Mouse (Mus musculus) A20 (cell line): ENCODE results near the gene 2410137M14Rik.
"Not testable (repeated sequence)": the region's sequence is repeated elsewhere in the genome, so short reads cannot be mapped to it uniquely, and the experiment has no call there.

Source experiments
- DNase-seq: peaks from one replicate; pipeline ENCODE4 v3.0.0-alpha.2; 2011; ENCODE audit warnings: low read depth, low spot score

Gene 2410137M14Rik

GRCm38 (mm10) chr17:36981221-36981813, at the start of gene 2410137M14Rik:
2410137M14Rik (minus strand) TSS chr17:36981237.
- DNase-seq = no peak

DNA sequence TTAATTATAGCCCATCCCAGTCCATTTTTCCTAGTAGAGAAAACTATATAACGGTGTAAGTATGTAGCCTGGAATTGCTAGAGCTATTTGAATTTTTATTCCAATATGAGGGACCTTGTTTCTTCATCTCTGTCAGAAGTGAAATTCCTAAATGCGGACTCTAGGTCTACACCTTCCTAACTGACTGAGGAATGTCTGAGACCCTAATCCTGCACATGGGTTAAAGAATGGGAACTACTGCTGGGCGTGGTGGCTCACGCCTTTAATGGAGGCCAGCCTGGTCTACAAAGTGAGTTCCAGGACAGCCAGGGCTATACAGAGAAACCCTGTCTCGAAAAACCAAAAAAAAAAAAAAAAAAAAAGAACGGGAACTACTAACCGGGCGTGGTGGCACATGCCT, 48.1 kb upstream of the 2410137M14Rik start:
- DNase-seq = no peak

DNA sequence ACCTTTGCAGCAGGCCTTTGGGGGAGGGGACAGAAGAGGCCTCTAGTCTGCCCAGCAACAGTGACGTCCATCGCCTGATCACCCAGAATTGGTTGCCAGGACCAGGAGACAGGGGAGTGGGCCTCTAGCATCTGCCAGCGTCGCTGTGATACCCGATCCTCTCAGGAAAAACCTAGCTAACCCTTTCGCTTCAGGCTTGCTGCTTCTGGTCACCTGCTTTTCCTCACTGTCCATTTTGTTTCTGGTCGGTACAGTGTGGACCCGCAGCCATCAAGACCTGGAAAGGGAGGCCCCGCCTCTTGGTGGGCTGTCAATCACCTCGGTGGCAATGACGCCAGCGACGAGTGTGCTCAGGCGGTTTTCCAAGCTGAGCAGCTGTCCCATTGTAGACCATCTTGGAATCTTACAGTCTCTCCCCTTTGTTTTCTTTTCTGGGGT, 47.7 kb upstream of the 2410137M14Rik start:
- DNase-seq = peak; percentile 94

DNA sequence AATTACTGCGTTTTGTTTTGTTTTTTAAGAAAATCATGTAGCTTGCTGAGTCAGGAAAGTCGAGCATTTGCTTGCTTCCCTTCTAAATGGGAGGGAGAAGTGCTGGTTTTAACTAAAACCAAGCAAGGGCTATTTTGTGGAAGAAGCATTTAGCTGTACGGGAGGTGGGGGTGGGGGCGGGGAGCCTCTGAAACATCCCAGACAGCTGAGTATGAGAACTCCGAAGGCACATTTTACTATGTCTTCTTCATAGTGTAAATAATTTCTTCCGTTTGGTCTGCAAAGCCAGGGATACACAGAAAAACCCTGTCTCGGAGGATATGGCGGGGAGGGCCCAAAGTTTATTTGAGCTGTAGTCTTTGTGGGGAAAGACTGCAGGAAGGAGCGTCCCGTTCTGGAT, 47.2 kb upstream of the 2410137M14Rik start:
- no peak for DNase-seq

- DNase-seq = no peak
Observed at GRCm38 (mm10) chr17:37027486-37027885, 46.4 kb upstream of the 2410137M14Rik start.

GRCm38 (mm10) chr17:37026425-37026824, 45.4 kb upstream of the 2410137M14Rik start:
- no peak for DNase-seq

- peak; percentile 67 for DNase-seq
Observed at GRCm38 (mm10) chr17:37022628-37023576, 41.9 kb upstream of the 2410137M14Rik start, which contains the start of gene Mog. Mog (minus strand) TSS chr17:37023398.

- not testable (repeated sequence) for DNase-seq
Observed at GRCm38 (mm10) chr17:37019242-37019641, 38.2 kb upstream of the 2410137M14Rik start.

- no peak for DNase-seq
Observed at GRCm38 (mm10) chr17:37018328-37018727, 37.3 kb upstream of the 2410137M14Rik start.

DNA sequence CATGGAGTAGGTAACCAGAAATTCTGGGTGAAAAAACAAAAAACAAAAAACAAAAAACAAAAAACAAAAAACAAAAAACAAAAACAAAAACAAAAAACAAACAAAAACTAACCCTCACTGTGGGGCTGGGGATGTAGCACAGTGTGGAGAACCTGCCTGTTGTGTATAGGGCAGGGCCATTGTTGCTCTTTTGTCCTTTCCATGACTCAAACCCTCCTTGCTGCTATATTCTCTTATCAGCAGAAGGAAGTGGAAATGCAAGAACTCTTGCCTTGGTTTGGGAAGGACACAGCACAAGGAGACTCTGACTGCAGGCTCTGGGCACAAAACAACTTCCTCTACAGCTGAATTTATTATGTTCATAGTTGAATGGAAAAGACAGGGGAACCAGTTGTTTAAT, 35.3 kb upstream of the 2410137M14Rik start:
- DNase-seq = no peak

GRCm38 (mm10) chr17:37012141-37012540, 31.1 kb upstream of the 2410137M14Rik start:
- DNase-seq = no peak

DNA sequence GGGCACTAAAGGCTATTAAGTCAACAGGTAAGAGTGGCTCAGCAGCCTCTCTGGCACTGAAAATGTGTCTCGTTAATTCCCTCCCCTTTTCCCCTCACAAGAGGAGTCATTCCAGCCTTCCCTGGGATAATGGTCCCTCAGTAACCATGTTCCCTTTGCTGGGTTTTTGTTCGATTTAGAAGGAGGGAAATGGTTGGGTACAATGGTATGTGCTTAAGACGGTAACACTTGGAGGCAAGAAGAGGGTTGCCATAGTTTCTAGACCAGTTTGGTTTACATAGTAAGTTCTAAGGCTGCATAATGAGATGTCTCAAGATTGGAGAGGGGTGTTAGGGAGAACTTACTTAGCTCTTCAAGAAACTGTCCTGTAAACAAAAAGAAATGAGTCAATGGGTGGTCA, 30.7 kb upstream of the 2410137M14Rik start:
- no peak for DNase-seq

- no peak for DNase-seq
Observed at GRCm38 (mm10) chr17:37009460-37010042, 28.5 kb upstream of the 2410137M14Rik start.

DNA sequence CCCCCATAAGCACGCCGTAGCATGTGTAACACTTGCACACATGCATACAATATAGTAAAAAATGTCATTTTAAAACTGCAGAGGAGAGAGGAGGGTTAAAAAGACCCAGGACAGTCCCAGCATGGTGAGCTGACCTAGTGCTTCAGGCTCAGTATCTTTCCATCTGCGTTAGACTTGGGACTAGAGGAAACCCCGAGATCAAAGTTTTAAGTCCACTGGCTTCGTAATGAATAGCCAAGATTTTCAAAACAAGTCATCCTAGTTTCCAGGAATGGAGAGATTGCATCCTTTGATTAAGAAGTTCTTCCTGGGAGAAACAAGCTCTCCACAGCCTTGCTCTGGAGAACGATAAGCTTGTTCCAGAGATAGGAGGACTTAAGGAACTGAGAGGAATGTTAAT, 27.1 kb upstream of the 2410137M14Rik start:
- no peak for DNase-seq

- no peak for DNase-seq
Observed at GRCm38 (mm10) chr17:37003366-37003765, 22.3 kb upstream of the 2410137M14Rik start.

DNA sequence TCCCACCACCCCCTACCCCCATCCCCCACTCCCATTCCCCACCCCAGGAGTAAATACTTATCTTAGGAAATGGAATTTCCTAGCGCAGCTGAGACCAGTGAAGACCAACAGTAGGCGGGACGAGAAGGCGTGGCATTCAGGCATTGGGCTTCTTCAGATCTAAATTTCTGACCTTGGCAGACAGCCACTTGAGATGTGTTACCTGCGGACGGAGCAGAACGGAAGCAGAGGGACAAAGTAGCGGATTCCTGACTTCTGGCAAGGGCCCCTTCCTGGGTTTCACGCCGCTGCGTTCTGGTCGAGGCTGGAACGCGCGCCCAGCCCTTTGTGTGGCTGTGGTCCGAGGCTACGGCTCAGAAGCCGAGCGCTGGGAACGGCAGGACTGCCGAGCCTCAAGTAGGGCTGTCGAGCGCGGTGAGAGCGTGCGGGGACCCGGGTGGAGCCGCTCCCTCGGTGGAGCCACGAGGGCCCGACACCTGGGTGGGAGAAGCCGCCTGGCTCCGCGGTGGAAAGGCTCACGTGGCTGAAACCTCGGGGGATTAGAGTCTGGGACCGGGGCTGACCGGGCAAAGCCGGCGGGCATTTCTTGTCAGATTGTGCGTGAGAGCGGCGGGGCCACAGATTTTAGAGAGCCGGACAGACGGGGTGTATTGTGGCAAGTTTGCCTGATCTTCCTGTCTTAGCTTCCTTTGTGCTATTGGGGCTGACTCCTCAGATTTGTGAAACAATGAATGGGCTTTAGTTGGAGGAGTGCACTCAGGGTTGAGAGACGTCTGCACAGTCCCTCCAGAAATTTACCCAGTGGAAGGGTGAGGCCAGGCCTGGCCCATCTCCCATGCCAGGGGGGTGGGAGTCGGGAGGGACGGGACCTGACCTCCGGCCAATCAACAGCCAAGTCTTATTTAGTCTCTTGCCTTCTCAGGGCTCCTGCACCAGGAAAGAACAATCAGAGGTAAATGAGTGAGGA, 21.6 kb upstream of the 2410137M14Rik start:
- no peak for DNase-seq

DNA sequence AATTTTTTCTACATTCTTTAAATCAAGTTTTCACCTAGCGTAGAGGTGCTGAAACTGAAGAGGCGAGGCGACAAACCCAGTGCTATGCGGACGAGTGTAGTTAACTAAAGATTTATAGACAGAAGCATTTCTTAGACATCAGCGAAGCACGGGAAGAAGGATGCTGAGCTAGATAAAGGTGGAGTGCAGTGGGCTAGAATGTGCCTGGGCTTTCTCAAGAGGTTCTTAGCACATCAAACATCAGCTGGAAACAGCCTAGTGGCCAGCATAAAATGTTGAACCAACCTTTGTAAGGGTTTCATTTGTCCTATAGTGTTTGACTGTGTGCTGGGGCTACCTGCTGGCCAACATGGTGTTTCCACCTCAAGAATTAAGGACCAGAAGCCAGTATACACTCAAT, 19.8 kb upstream of the 2410137M14Rik start, which contains the start of gene Zfp57:
Gene Zfp57 (plus strand): TSS at position 301 of the 400 bp plus-strand sequence.
- DNase-seq = no peak

DNA sequence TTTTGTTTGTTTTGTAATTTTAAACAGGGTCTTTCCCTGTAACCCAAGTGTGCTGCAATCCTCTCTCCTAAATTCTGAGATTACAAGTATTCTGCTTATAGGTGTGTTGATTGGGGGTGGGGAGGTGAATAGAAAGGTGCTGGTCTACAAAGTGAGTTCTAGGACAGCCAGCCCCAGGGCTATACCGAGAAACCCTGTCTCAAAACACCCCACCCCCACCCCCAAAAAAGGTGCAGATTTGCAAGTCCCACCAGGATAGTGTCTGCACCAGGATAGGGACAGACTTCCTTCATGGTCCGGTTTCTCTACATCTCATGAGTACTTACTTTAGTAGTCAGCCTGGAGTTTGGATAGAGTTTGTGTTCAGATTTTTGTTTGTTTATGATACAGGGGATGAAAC, 17.4 kb upstream of the 2410137M14Rik start:
- DNase-seq = no peak

DNA sequence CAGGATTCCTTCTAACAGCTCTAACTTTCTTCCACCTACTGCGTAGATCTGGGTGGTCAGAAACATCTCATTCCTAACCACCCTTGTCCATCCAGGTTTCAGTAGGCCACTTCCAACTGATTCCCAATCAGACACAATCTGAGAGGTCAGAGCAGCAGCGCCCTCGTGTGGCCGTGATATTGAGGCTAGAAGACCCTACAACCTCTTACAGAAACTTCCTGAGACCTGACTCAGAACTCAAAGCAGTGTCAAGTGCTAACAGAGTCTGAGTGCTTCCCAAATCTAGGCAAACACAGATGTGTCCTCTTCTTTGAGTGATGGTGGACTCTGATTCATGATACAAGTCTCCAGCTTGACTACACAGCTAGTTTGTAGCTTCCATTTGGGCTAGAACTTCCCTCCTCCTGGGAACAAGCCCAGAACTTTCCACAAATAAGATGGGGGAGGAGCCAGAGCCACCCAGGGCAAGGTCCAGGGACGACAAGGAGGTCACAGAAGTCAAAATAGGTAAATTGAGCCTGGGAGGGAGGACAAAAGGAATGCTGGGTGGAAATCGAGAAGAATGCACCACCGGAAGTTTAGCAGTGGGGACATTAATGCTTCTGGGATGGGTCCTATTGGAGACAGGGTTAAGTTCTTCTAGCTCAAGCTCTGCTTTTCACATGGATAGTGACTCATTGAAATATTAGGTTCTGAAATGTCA, 16.1 kb upstream of the 2410137M14Rik start:
- DNase-seq = peak; percentile 74

GRCm38 (mm10) chr17:36995448-36995847, 14.4 kb upstream of the 2410137M14Rik start:
- peak; percentile 50 for DNase-seq
